Mouse (Mus musculus) gastrocnemius, postnatal 4 days (tissue): ENCODE data around the gene Chac1. TPM values are rescaled to one million over a fixed set of nuclear protein-coding genes. Genes with fewer than 3 reads are reported as not detected.

Experiments
- DNase-seq, 2 experiments: peaks; one replicate each; pipeline ENCODE4 v3.0.0; 2021 to 2022; ENCODE audit warnings: low spot score in 2 of 2, mixed read lengths in 2 of 2
- total RNA-seq, 2 experiments: library from RNA; stranded (reverse); gene quantifications; 2 replicates each; pipeline ENCODE4 v1.2.3; 2021

The Chac1 gene
- total RNA-seq, 2 experiments from 2014 or later, result 0.65 to 0.88 TPM

DNA sequence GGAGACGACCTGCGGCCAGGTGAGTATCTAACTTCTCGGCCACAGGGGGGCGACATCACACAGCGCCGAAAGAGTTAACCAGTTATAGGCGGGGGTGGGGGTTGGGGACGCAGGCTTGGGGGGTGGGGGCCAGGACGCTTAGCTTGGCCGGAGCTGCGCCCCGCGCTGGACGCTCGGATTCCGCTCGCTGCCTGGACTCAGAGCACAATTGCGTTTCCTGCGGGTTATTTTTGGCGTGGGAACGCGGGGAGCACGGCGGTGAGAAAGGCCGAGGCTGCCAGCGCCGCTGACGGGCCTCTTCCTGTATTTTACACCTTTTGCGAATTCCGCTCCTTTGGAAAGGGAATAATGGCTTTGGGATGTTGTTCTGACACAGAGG, 23.9 kb upstream of the Chac1 start:
- peak in 1 of 2 experiments; percentile 26 for DNase-seq

DNA sequence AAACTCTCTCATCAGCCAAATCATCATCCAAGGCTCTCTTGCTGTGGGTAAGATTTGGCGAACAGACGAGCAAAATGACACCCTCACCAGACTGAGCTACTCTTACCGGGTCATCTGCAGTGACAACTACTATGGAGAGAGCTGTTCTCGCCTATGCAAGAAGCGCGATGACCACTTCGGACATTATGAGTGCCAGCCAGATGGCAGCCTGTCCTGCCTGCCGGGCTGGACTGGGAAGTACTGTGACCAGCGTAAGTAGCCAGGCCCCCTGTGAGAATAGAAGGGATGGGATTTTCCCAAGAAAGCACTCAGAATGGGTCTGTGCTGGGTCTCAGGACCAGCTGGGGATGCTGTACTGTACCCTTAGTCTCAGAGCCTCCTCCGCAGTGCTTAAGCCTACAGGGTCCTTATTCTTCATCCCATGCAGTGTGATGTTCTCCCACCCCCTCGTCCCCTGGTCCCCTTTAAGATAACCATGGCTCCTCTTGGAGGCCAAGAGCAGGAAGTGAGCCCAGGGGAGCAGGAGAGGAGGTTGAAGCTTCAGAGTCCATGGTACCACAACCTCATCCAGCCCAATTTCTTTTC, 23.0 kb upstream of the Chac1 start:
- DNase-seq, result no peak

DNA sequence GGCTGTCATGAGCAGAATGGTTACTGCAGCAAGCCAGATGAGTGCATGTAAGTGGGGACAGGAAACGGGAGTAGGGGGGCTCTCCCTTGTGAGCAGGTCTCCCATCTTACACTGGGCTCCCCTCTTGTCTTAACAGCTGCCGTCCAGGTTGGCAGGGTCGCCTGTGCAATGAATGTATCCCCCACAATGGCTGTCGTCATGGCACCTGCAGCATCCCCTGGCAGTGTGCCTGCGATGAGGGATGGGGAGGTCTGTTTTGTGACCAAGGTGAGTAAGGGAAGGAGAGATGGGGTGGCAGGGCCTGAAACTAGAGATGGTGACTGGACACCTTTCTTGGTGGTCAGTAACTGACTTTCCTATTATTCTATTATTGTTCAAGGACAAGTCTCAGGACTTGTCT, 22.5 kb upstream of the Chac1 start:
- DNase-seq, result no peak

GRCm38 (mm10) chr2:119329123-119329817, 21.8 kb upstream of the Chac1 start:
- DNase-seq, result no peak

DNA sequence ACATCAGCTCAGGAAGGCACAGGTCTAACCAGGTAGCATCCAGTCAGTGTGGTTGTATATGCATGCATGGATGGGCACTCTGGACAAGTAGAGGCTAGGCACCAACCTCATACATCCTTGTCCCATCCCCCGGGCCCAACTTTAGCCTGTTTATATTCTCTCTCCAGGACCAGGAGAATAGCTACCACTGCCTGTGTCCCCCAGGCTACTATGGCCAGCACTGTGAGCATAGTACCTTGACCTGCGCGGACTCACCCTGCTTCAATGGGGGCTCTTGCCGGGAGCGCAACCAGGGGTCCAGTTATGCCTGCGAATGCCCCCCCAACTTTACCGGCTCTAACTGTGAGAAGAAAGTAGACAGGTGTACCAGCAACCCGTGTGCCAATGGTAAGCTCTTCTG, 20.2 kb upstream of the Chac1 start:
- DNase-seq, result no peak

DNA sequence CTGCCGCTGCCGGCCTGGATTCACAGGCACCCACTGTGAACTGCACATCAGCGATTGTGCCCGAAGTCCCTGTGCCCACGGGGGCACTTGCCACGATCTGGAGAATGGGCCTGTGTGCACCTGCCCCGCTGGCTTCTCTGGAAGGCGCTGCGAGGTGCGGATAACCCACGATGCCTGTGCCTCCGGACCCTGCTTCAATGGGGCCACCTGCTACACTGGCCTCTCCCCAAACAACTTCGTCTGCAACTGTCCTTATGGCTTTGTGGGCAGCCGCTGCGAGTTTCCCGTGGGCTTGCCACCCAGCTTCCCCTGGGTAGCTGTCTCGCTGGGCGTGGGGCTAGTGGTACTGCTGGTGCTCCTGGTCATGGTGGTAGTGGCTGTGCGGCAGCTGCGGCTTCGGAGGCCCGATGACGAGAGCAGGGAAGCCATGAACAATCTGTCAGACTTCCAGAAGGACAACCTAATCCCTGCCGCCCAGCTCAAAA, 18.8 kb upstream of the Chac1 start:
- DNase-seq, result no peak

GRCm38 (mm10) chr2:119334135-119334534, 16.9 kb upstream of the Chac1 start:
- DNase-seq, result no peak

GRCm38 (mm10) chr2:119334964-119335525, 16.0 kb upstream of the Chac1 start:
- no peak for DNase-seq

GRCm38 (mm10) chr2:119335535-119335934, 15.5 kb upstream of the Chac1 start:
- DNase-seq, result no peak

DNA sequence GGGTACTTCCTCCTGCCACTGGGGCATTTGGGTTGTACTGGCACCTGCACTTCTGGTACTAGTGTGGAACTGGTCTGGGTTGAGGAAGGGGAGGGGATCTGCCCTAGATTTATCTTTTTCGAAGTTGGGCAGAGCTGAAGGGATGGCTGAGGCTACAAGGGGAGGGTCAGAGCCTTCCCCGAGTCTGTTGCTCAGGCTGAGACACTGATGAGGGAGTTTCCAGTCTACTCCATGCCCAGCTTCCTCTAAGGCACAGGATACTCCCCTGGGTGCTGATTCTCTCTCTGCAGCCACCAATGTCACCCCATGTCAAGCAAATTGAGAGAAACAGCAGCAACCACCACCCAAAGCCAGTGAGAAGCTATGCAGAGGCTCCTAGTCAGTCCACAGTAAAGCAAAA, 15.0 kb upstream of the Chac1 start:
- no peak for DNase-seq

GRCm38 (mm10) chr2:119336470-119336869, 14.6 kb upstream of the Chac1 start:
- no peak for DNase-seq

DNA sequence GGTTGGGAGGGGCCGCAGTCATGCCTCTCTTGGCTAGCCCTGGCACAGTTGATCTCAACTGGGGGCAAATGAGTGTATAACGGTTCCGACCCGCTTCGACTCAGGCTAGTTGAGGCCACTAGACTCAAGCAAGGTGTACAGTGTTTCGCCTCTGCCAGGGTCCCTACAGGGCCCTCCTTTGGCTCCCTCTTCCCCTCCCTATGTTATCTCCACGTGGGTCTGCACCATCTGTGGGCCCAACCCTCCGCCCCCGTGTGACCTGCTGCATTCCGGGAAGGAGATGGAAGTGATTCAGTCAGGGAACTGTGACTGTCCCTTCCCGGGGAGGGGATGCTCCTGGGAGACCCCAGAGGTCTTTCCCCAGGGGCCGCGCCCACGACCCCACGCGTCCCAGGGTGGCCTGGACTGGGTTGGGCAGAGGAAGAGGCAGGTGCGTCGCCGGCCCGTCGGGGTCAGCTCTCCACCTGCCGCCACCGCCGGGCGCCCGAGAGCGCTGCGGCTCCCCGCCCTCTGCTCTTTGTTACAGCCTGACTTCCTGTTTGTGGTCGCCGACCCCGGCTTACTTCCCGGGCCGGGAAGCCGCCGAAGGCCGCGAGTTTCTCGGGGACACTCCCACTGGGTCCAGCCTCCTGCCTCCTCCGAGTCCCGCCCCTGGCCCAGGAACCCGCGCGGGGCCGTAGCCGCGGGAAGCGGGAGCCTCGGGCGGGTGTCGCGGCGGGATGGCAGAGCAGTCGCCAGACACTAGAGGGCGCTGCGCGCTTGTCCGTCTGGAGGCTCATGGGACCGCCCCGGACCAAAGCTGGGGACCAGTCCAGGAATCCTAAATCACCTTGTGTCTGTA, 13.4 kb upstream of the Chac1 start:
- peak; percentile 81 to 88 for DNase-seq

GRCm38 (mm10) chr2:119344537-119345138, 6.4 kb upstream of the Chac1 start:
- no peak for DNase-seq

- DNase-seq, result no peak
Measured at GRCm38 (mm10) chr2:119353707-119354106, 2.7 kb downstream of the Chac1 start.

DNA sequence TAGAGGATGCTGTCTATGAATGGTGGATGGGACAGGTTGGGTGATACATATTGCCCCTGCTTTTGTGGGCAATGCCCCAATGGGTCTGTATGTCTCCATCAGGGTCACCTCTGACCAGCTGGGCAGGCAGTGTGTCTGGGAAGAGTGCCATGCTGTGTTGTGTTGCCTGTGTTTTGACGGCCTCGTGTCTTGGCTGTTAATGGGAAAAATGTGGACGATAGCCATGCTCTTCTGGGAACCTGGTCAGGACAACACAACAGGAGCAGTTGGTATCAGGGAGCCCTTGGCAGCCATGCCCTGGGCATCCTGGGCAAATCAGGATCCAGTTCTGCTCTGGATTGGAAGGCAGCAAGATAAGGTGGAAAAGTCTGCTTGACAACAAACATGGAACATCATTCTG, 4.1 kb downstream of the Chac1 start:
- DNase-seq, result peak in 1 of 2 experiments; percentile 12

GRCm38 (mm10) chr2:119355651-119356050, 4.6 kb downstream of the Chac1 start:
- peak in 1 of 2 experiments; percentile 25 for DNase-seq

- no peak for DNase-seq
Measured at GRCm38 (mm10) chr2:119356310-119356709, 5.3 kb downstream of the Chac1 start.

GRCm38 (mm10) chr2:119356805-119357204, 5.8 kb downstream of the Chac1 start:
- no peak for DNase-seq

DNA sequence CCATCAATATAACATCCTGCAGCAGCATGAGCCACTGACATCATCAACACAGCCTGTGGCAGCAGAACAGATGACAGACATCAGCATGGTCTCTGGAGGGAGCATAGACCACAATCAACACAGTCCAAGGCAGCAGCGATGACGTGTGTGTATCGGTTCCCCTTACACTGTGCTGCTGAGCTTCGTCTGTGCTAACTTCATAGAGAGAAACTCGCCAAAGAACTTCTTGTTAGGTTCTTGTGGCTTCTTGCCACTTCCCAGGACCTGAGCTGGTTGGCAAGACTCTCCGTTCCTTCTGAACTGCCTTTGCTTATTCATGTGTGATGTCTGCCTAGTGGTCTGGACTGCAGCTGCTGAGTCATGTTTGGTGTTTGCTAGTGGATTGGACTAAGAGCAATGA, 7.2 kb downstream of the Chac1 start:
- DNase-seq, result no peak

DNA sequence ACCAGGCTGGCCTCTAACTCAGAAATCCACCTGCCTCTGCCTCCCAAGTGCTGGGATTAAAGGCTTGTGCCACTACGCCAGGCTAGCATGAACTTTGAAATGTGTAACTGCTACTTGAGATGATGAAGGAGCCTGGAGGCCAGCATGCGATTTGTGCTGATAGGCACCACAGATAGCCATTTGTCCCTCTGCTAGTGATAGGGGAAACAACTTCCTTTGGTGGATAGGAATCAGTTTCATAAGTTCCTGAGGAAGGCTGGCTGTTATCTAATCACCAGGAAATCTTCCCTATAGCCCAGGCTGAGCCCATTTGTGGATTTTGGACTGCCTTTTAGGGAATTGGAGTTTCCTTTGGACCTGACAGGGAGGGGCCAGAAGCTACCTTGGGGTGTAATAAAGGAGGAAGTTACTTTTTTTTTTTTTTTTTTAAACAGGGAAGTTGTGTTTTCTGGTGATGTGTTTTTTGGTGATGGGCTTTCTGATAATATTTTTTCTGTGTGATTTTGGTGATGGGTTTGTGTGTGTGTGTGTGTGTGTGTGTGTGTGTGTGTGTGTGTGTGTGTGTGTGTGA, 8.8 kb downstream of the Chac1 start:
- no peak for DNase-seq

DNA sequence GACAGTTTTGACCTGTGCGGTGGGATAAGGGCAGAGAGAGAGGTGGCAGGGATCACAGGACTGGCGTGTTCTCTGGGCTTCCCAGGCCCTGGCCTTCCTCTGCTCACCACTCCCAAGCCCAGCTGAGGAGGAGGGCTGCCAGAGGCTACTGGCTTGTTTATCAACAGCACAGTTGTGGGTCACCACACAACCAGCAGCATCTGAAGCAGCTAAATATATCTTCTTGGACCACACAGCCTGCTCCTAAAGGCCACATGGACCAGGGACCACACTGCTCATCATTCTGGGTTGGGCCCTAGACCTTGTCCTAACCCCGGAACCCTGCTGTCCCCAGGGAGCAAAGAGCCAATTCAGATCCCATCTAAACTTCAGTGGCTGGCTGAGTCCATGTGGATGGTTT, 13.9 kb downstream of the Chac1 start:
- DNase-seq, result no peak
